Mouse (Mus musculus) hindlimb bud, embryonic 11.5 days (tissue): ENCODE measurements at regions not wholly inside any gene's neighbourhood (a gene's known extent, or its start where the extent isn't known, plus 50 kb on each side); places are given as distances from the start of the nearest gene placed in this dataset.
"Not testable (repeated sequence)": the region's sequence is repeated elsewhere in the genome, so short reads cannot be mapped to it uniquely, and the experiment has no call there.

Experiments
- DNase-seq: peaks from one replicate; pipeline ENCODE4 v3.0.0-alpha.2; 2012; ENCODE audit warnings: low read depth, low spot score; ENCODE audit errors: extremely low spot score

- DNase-seq: no peak
These were observed 73.9 kb upstream of the Atxn1 start for GRCm38 (mm10) chr13:46038441-46039331.

- DNase-seq: no peak
These were observed 67.5 kb upstream of the Atxn1 start for GRCm38 (mm10) chr13:46032281-46032680.

DNA sequence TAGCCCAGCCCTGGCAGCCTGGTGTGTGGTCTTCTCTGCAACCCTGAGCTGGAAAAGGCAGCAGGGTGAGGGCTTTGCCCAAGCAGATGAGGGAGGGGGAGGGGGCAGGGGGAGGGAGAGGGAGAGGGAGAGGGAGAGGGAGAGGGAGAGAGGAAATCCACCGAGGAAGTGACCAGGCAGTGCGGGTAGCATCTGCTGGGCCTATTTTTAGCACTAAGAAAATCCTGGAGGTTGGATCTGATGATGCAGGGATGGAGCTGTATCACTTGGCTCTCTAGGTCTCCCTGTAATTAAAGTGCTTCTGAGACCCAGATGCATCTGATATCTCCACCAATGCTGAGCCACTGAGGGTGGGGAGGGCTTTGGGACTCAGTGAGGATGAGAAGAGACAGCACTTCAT, 61.2 kb upstream of the Atxn1 start:
- no peak for DNase-seq

DNA sequence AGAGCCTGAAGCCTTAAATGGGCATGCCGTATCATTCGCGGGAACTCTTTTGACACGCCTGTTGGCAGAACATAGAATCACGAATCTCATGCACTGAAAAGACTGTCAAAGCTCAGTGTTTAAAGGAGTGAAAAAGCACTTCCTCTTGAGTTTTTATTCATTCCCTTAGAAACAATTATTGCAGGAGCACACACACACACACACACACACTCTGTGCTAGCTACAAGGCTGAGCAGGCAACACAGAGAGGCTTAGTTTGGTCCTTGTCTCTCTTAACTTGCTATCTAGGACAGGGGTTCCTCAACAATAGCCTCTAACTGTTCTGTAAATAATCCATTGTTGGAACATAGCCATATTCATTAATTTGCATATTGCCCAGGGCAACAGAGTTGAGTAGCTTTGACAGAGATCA, 58.8 kb upstream of the Atxn1 start:
- DNase-seq: no peak

GRCm38 (mm10) chr13:46023187-46023586, 58.4 kb upstream of the Atxn1 start:
- DNase-seq: no peak

GRCm38 (mm10) chr13:46020945-46021835, 56.4 kb upstream of the Atxn1 start:
- DNase-seq: no peak

GRCm38 (mm10) chr13:46019431-46020166, 54.8 kb upstream of the Atxn1 start:
- DNase-seq: no peak

- no peak for DNase-seq
These were observed 54.2 kb upstream of the Atxn1 start for GRCm38 (mm10) chr13:46018903-46019430.

DNA sequence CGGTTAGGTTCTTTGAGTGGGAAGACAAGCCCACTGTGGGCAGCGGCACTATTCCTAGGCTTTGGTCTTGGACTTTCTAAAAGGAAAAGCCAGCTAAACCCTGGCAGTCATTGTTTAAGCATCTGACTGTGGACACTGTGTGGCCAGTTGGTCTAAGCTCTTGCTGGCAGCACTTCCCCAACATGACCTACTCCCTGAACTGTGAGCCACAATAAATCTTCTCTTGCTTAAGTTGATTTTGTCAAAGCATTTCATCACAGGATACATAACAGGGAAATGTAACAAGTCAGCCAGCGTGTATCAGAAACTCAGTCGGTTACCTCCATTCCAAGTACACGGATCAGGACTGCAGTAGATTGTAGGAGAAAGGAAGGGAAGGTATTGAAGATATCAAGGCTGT, 52.9 kb upstream of the Atxn1 start:
- no peak for DNase-seq

GRCm38 (mm10) chr13:46017011-46017410, 52.2 kb upstream of the Atxn1 start:
- not testable (repeated sequence) for DNase-seq

- no peak for DNase-seq
These were observed 50.4 kb upstream of the Atxn1 start for GRCm38 (mm10) chr13:46015231-46015630.

GRCm38 (mm10) chr13:46014637-46015036, 49.8 kb upstream of the Atxn1 start:
- no peak for DNase-seq
